Mouse (Mus musculus) bone marrow macrophage, adult 2 months (primary cell): Measurements from ENCODE around the gene Pradc1. TPM values are rescaled to one million over a fixed set of nuclear protein-coding genes. Genes with fewer than 3 reads are reported as not detected.
A peak's percentile ranks its signal among the peaks of the same experiment; 100 is the strongest.
"Not testable (repeated sequence)": the region's sequence is repeated elsewhere in the genome, so short reads cannot be mapped to it uniquely, and the experiment has no call there.

Experiments used
- H3K27ac ChIP-seq: 2 replicates; pipeline ENCODE4 v1.5.1; 2012; ENCODE audit warnings: low read depth, low read length; ENCODE audit not compliant: insufficient read depth
- H3K4me1 ChIP-seq: 2 replicates; pipeline ENCODE4 v1.6.1; 2012; ENCODE audit warnings: low read length; ENCODE audit not compliant: control insufficient read depth, insufficient read depth
- H3K4me3 ChIP-seq: 2 replicates; pipeline ENCODE4 v1.5.1; 2012; ENCODE audit warnings: mild to moderate bottlenecking, low read length, moderate library complexity; ENCODE audit not compliant: insufficient read depth
- CTCF ChIP-seq: IDR thresholded peaks from 2 replicates; pipeline ENCODE4 v1.5.1; 2012; ENCODE audit warnings: low read depth, mild to moderate bottlenecking, low read length, moderate library complexity
- POLR2A ChIP-seq: IDR thresholded peaks from 2 replicates; pipeline ENCODE4 v1.6.1; 2012; ENCODE audit warnings: mild to moderate bottlenecking, low read depth, low read length, borderline replicate concordance
- polyA plus RNA-seq: library from polyadenylated mRNA; stranded (reverse); fragments of >200 nt; gene quantifications from 2 replicates; pipeline ENCODE4 v1.2.4, GENCODE M21; 2012; ENCODE audit not compliant: missing spikeins, insufficient read depth, insufficient read length

The Pradc1 gene
- polyA plus RNA-seq, 1 experiment = 9.7 TPM

- TF ChIP-seq POLR2A (no peak), CTCF (no peak)
- Histone ChIP-seq H3K4me1 (peaks cover 26% of the 10 kb centered on the region), H3K27ac (peak overlapping the region; percentile 68), H3K4me3 (peak overlapping the region; percentile 99)
These were observed 568 bp upstream of the Pradc1 start for GRCm38 (mm10) chr6:85452411-85452665.

- Histone ChIP-seq H3K4me1 (peaks cover 14% of the 10 kb centered on the region; the same call in 1 of the 2 replicates), H3K27ac (peak within 1 kb of the TSS; percentile 90), H3K4me3 (peak within 1 kb of the TSS; percentile 99)
- no peak for TF ChIP-seq POLR2A
- TF ChIP-seq CTCF = no peak
These were observed 790 bp downstream of the Pradc1 start, which contains the start of gene Cct7 for GRCm38 (mm10) chr6:85450697-85451663. Gene Cct7, plus strand, starts transcription at chr6:85451514.

GRCm38 (mm10) chr6:85450140-85450539 is 1.6 kb downstream of the Pradc1 start:
- not testable (repeated sequence) for H3K27ac ChIP-seq
- Histone ChIP-seq H3K4me3 (peak overlapping the region; percentile 99), H3K4me1 (peaks cover 12% of the 10 kb centered on the region; the same call in 1 of the 2 replicates)

- no peak for TF ChIP-seq CTCF
- no peak for TF ChIP-seq POLR2A
- H3K4me1 ChIP-seq = no peaks in the 10 kb centered on the region
- H3K27ac ChIP-seq = no peak overlapping the region
- H3K4me3 ChIP-seq = no peak overlapping the region
These were observed 4.4 kb downstream of the Pradc1 start for GRCm38 (mm10) chr6:85447351-85447750.

- Histone ChIP-seq H3K27ac (no peak overlapping the region), H3K4me3 (no peak overlapping the region), H3K4me1 (no peaks in the 10 kb centered on the region)
- TF ChIP-seq POLR2A (no peak), CTCF (no peak)
These were observed 6.5 kb downstream of the Pradc1 start for GRCm38 (mm10) chr6:85445286-85445685.

GRCm38 (mm10) chr6:85444266-85444965 is 7.4 kb downstream of the Pradc1 start:
- no peak for TF ChIP-seq POLR2A
- no peak for TF ChIP-seq CTCF
- H3K4me3 ChIP-seq = no peak overlapping the region
- H3K27ac ChIP-seq = no peak overlapping the region
- no peaks in the 10 kb centered on the region for H3K4me1 ChIP-seq

GRCm38 (mm10) chr6:85443488-85444233 is 8.1 kb downstream of the Pradc1 start:
- no peak for TF ChIP-seq CTCF
- TF ChIP-seq POLR2A = no peak
- Histone ChIP-seq H3K27ac (no peak overlapping the region), H3K4me3 (no peak overlapping the region), H3K4me1 (no peaks in the 10 kb centered on the region)

- H3K27ac ChIP-seq = no peak overlapping the region
- TF ChIP-seq POLR2A (no peak), CTCF (no peak)
- H3K4me1 ChIP-seq = peaks cover 10% of the 10 kb centered on the region
- no peak overlapping the region for H3K4me3 ChIP-seq
These were observed 10.6 kb downstream of the Pradc1 start for GRCm38 (mm10) chr6:85441142-85441541.

- Histone ChIP-seq H3K27ac (no peak overlapping the region), H3K4me3 (no peak overlapping the region), H3K4me1 (peaks cover 37% of the 10 kb centered on the region)
- TF ChIP-seq CTCF (no peak), POLR2A (no peak)
These were observed 15.1 kb downstream of the Pradc1 start for GRCm38 (mm10) chr6:85436631-85437030.
